Mouse (Mus musculus) heart, postnatal 0 days (tissue): ENCODE results near the gene Pcdh18. TPM values are rescaled to one million over a fixed set of nuclear protein-coding genes. Genes with fewer than 3 reads are reported as not detected.

Experiments
- ATAC-seq: fragments of 200-750 bp; cut with Nextera tagmentation; 2 replicates; pipeline ENCODE4 v1.8.0; 2017; ENCODE audit warnings: low read depth, moderate number of reproducible peaks, moderate library complexity; ENCODE audit not compliant: insufficient read depth
- DNase-seq: peaks from one replicate; pipeline ENCODE4 v3.0.0-alpha.2; 2016; ENCODE audit warnings: low spot score
- H3K27ac ChIP-seq: fragments of 300-500 bp; sonication (generic); 2 replicates; pipeline ENCODE4 v1.5.1; 2014; ENCODE audit warnings: low read depth, mild to moderate bottlenecking
- H3K27me3 ChIP-seq: fragments of 300-500 bp; sonication (generic); 2 replicates; pipeline ENCODE4 v1.6.1; 2014; ENCODE audit warnings: low read length, mixed read lengths; ENCODE audit not compliant: control insufficient read depth, insufficient read depth
- H3K36me3 ChIP-seq: fragments of 300-500 bp; sonication (generic); replicated peaks from 2 replicates; pipeline ENCODE4 v1.6.1; 2014; ENCODE audit warnings: low read length, mixed read lengths; ENCODE audit not compliant: control insufficient read depth, insufficient read depth
- H3K4me1 ChIP-seq: fragments of 300-500 bp; sonication (generic); 2 replicates; pipeline ENCODE4 v1.6.1; 2014; ENCODE audit warnings: antibody characterized with exemption; ENCODE audit not compliant: control insufficient read depth, insufficient read depth
- H3K4me2 ChIP-seq: fragments of 300-500 bp; sonication (generic); 2 replicates; pipeline ENCODE4 v1.6.1; 2014; ENCODE audit warnings: low read depth, mild to moderate bottlenecking, low read length, moderate library complexity
- H3K4me3 ChIP-seq: fragments of 300-500 bp; sonication (generic); 2 replicates; pipeline ENCODE4 v1.5.1; 2014; ENCODE audit warnings: low read depth, low read length
- H3K9ac ChIP-seq: fragments of 300-500 bp; sonication (generic); replicated peaks from 2 replicates; pipeline ENCODE4 v1.6.1; 2014; ENCODE audit warnings: low read depth, low read length, mixed read lengths
- H3K9me3 ChIP-seq: fragments of 300-500 bp; sonication (generic); replicated peaks from 2 replicates; pipeline ENCODE4 v1.6.1; 2016; ENCODE audit warnings: low read length; ENCODE audit not compliant: control insufficient read depth
- CTCF ChIP-seq: IDR thresholded peaks from 2 replicates; pipeline ENCODE4 v1.5.1; 2016; ENCODE audit warnings: antibody characterized with exemption, control low read depth, low read depth
- EP300 ChIP-seq: IDR thresholded peaks from 2 replicates; pipeline ENCODE4 v1.6.1; 2016; ENCODE audit warnings: antibody characterized with exemption, low read depth
- WGBS: fragments of 180-500 bp; shearing (Covaris S2); extraction: QIAGEN DNeasy Blood & Tissue Kit; methylation state at CpG from one replicate; pipeline ENCODE4 v1.1.7; 2014; 5-methylcytosine and 5-hydroxymethylcytosine counted together
- polyA plus RNA-seq: library from polyadenylated mRNA; unstranded; fragments of >200 nt; fragmentation: Nextera tagmentation; extraction: Ambion mirVana; gene quantifications from 2 replicates; pipeline ENCODE4 v1.2.1, GENCODE M21; 2015
- total RNA-seq: library from RNA; depleted of rRNA; stranded (reverse); fragments of >200 nt; gene quantifications from 2 replicates; pipeline ENCODE4 v1.2.3, GENCODE M21; 2014; ENCODE audit warnings: low replicate concordance

Gene Pcdh18
- total and polyA plus RNA-seq, 2 experiments from 2014 or later = 6.7 to 18.9 TPM

- no peak overlapping the region for H3K4me2 ChIP-seq
- no peaks in the 10 kb centered on the region for H3K27me3 ChIP-seq
- no peak overlapping the region for H3K9ac ChIP-seq
- WGBS = 46% methylated on average over 2 of the region's 2 CpGs
- DNase-seq (no peak), ATAC-seq (no peak)
- TF ChIP-seq EP300 = no peak
- no peak for TF ChIP-seq CTCF
- H3K27ac ChIP-seq = no peak overlapping the region
- no peaks in the 10 kb centered on the region for H3K9me3 ChIP-seq
- H3K4me1 ChIP-seq = no peaks in the 10 kb centered on the region
- H3K36me3 ChIP-seq = no peaks in the 10 kb centered on the region
- H3K4me3 ChIP-seq = no peak overlapping the region
These were observed 57.2 kb downstream of the Pcdh18 start for GRCm38 (mm10) chr3:49699951-49700350.
